In the genomic region with DNA sequence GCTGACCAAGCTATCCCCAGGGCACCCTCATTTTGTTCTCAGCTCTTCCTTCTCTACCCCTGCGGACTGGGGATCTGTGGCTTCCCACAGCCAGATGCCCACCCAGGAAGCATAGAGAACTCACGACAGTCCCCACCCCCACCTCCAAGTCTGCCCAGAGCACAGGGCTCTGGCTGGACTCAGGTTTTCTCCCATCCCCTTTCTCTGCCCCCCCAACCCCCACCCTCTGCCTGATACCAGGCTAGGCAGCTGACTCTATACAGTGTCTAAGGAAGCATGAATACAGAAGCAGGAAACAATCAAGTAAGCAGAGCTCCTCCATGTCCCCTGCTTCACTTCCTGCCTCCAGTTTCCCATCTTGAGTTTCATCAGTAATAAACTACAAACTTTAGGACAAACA, we compare ENCODE assay signal across 25 mouse cellular contexts.
A peak's percentile ranks its signal among the peaks of the same experiment; 100 is the strongest.
DNase-seq lines count a peak whose midpoint lies in the region; ATAC-seq and TF ChIP-seq lines count a peak whose summit lies in the region.
"Had no signal": no experiment of that assay in that cellular context is flagged by ENCODE, and none has a peak within 500 bp of the region (broad histone marks: within the 10 kb centered on the region; RNA-seq: fewer than 3 reads in every experiment).

No protein-coding gene starts in this region.

- whole genome bisulfite sequencing in hindbrain, embryonic 12.5 days, result 51% methylated on average over 2 of the region's 2 CpGs
- 40% methylated on average over 2 of the region's 2 CpGs for WGBS in hindbrain, embryonic 10.5 days
- 36% methylated on average over 2 of the region's 2 CpGs for WGBS in lung, postnatal 0 days
- WGBS in embryonic facial prominence, embryonic 13.5 days, result 34% methylated on average over 2 of the region's 2 CpGs

- H3K27ac ChIP-seq in hindbrain, embryonic 12.5 days, result no peak overlapping the region
- H3K27ac ChIP-seq in hindbrain, embryonic 10.5 days, result no peak overlapping the region
- H3K27ac ChIP-seq in lung, postnatal 0 days (ENCODE audit: low read length), result no peak overlapping the region
- no peak overlapping the region for H3K27ac ChIP-seq in embryonic facial prominence, embryonic 13.5 days
- H3K27ac ChIP-seq: hindbrain, embryonic 13.5 days; layer of hippocampus, adult 2 months; limb, embryonic 12.5 days; stomach, postnatal 0 days had no signal

- H3K4me3 ChIP-seq in hindbrain, embryonic 12.5 days, result no peak overlapping the region
- H3K4me3 ChIP-seq in hindbrain, embryonic 10.5 days, result no peak overlapping the region
- no peak overlapping the region for H3K4me3 ChIP-seq in lung, postnatal 0 days (ENCODE audit: low read depth, low read length)
- peak overlapping the region; percentile 55 for H3K4me3 ChIP-seq in E14TG2a.4 (replicated peaks; ENCODE audit: low read length)
- no peak overlapping the region for H3K4me3 ChIP-seq in embryonic facial prominence, embryonic 13.5 days
- H3K4me3 ChIP-seq: hindbrain, embryonic 13.5 days; layer of hippocampus, adult 2 months; limb, embryonic 12.5 days had no signal

- peak; percentile 35; the same call in 1 of the 2 replicates for ATAC-seq in hindbrain, embryonic 12.5 days (ENCODE audit: low FRiP score)
- peak; percentile 94 for ATAC-seq in lung, postnatal 0 days
- ATAC-seq in embryonic facial prominence, embryonic 13.5 days (ENCODE audit: insufficient number of reproducible peaks, insufficient read depth, low FRiP score, low TSS enrichment, low read depth), result peak; percentile 52
- ATAC-seq: forebrain, embryonic 16.5 days; liver, postnatal 0 days had no signal

- H3K9ac ChIP-seq in hindbrain, embryonic 12.5 days, result no peak overlapping the region
- H3K9ac ChIP-seq in lung, postnatal 0 days (replicated peaks; ENCODE audit: low read depth), result no peak overlapping the region
- H3K9ac ChIP-seq in embryonic facial prominence, embryonic 13.5 days, result no peak overlapping the region
- H3K9ac ChIP-seq: hindbrain, embryonic 13.5 days; limb, embryonic 12.5 days; liver, postnatal 0 days had no signal

- H3K36me3 ChIP-seq in hindbrain, embryonic 12.5 days, result no peaks in the 10 kb centered on the region
- H3K36me3 ChIP-seq in hindbrain, embryonic 10.5 days, result no peaks in the 10 kb centered on the region
- H3K36me3 ChIP-seq in lung, postnatal 0 days (ENCODE audit: insufficient read depth, low read length), result no peaks in the 10 kb centered on the region
- H3K36me3 ChIP-seq in E14TG2a.4 (ENCODE audit: insufficient read depth, low read length), result no peaks in the 10 kb centered on the region
- no peaks in the 10 kb centered on the region for H3K36me3 ChIP-seq in embryonic facial prominence, embryonic 13.5 days
- H3K36me3 ChIP-seq: hindbrain, embryonic 13.5 days; limb, embryonic 12.5 days had no signal

- no peak for TF ChIP-seq CTCF in lung, postnatal 0 days (IDR thresholded peaks at IDR 0.05)
- no peak for TF ChIP-seq CTCF in E14TG2a.4 (conservative IDR thresholded peaks at IDR 0.05; ENCODE audit: low read length)

- H3K4me1 ChIP-seq in hindbrain, embryonic 12.5 days, result no peaks in the 10 kb centered on the region
- H3K4me1 ChIP-seq in hindbrain, embryonic 10.5 days (replicated peaks), result 0 out of 2 replicates have a peak, but pooled peaks cover 3% of the 10 kb centered on the region
- H3K4me1 ChIP-seq in lung, postnatal 0 days (ENCODE audit: insufficient read depth, low read depth, low read length), result no peaks in the 10 kb centered on the region
- peaks cover 7% of the 10 kb centered on the region; the same call in 1 of the 2 replicates for H3K4me1 ChIP-seq in E14TG2a.4 (replicated peaks; ENCODE audit: low read depth, low read length)
- no peaks in the 10 kb centered on the region for H3K4me1 ChIP-seq in embryonic facial prominence, embryonic 13.5 days
- H3K4me1 ChIP-seq: hindbrain, embryonic 13.5 days; limb, embryonic 12.5 days had no signal

- no peaks in the 10 kb centered on the region for H3K9me3 ChIP-seq in hindbrain, embryonic 12.5 days (replicated peaks)
- no peaks in the 10 kb centered on the region for H3K9me3 ChIP-seq in hindbrain, embryonic 10.5 days
- H3K9me3 ChIP-seq in lung, postnatal 0 days (ENCODE audit: low read length), result no peaks in the 10 kb centered on the region
- no peaks in the 10 kb centered on the region for H3K9me3 ChIP-seq in E14TG2a.4 (ENCODE audit: low read length)
- H3K9me3 ChIP-seq in embryonic facial prominence, embryonic 13.5 days, result no peaks in the 10 kb centered on the region
- H3K9me3 ChIP-seq: hindbrain, embryonic 13.5 days; limb, embryonic 12.5 days had no signal

- no peak for DNase-seq in hindbrain, embryonic 10.5 days (ENCODE audit: low spot score)
- peak; percentile 14 for DNase-seq in lung, postnatal 0 days (ENCODE audit: low spot score)
- no peak for DNase-seq in lung, adult 18-20 months
- no peak for DNase-seq in urinary bladder, postnatal 14 days (ENCODE audit: low spot score)
- DNase-seq in layer of hippocampus, adult 11-12 months (ENCODE audit: low spot score), result no peak
- DNase-seq: adrenal gland, adult 2 months; cerebellum, adult 11-12 months; cerebellum, postnatal 10 days; gastrocnemius, postnatal 14 days; heart, adult 11 months; heart, postnatal 10 days; kidney, adult 18-20 months; kidney, postnatal 14 days; layer of hippocampus, postnatal 36 days; liver, postnatal 0 days had no signal

- TF ChIP-seq EP300 in lung, postnatal 0 days (IDR thresholded peaks at IDR 0.05), result peak; percentile 43

- no peaks in the 10 kb centered on the region for H3K27me3 ChIP-seq in hindbrain, embryonic 12.5 days
- H3K27me3 ChIP-seq in hindbrain, embryonic 10.5 days (ENCODE audit: insufficient read depth, poor library complexity, severe bottlenecking), result no peaks in the 10 kb centered on the region
- H3K27me3 ChIP-seq in lung, postnatal 0 days (replicated peaks; ENCODE audit: insufficient read depth, low read length), result no peaks in the 10 kb centered on the region
- no peaks in the 10 kb centered on the region for H3K27me3 ChIP-seq in E14TG2a.4 (ENCODE audit: insufficient read depth, low read length)
- H3K27me3 ChIP-seq in embryonic facial prominence, embryonic 13.5 days, result no peaks in the 10 kb centered on the region
- H3K27me3 ChIP-seq: hindbrain, embryonic 13.5 days; limb, embryonic 12.5 days had no signal

- H3K4me2 ChIP-seq in hindbrain, embryonic 12.5 days (replicated peaks), result no peak overlapping the region
- H3K4me2 ChIP-seq in lung, postnatal 0 days (replicated peaks; ENCODE audit: low read depth, low read length), result no peak overlapping the region
- H3K4me2 ChIP-seq in embryonic facial prominence, embryonic 13.5 days, result no peak overlapping the region
- H3K4me2 ChIP-seq: heart, embryonic 11.5 days; hindbrain, embryonic 13.5 days; limb, embryonic 12.5 days; liver, embryonic 11.5 days had no signal

Comparison
In these comparisons a context has a peak if more than half of its experiments do, and no peak if none do; other contexts are left out.
1. ATAC-seq: peak in every context shown above with its lines; median percentile 94 in lung, postnatal 0 days; 52 in embryonic facial prominence, embryonic 13.5 days; 35 in hindbrain, embryonic 12.5 days.